Mouse (Mus musculus): ENCODE results near the gene Magi1.
A peak's percentile ranks its signal among the peaks of the same experiment; 100 is the strongest.

The Magi1 gene

DNA sequence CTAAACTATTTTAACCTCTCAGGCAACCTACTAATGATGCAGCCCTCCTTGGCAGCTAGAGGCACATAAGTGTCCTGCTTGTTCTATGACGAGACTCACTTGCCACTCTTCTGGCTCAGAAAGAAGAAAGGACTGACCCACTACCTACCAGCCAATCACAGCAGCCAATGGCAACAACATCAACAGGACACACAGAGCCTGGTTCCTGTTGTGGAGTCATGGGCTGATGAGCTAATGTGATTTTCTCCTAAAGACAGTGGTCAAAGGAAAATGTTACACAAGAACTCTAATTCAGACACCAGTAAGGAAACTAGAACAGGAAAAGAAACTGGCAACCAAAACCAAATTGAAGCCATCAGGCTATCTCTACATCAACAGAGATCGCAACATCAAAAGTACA, 124.5 kb downstream of the Magi1 start:
- DNase-seq (ENCODE audit: low spot score in 2 of 2) = no peak

DNA sequence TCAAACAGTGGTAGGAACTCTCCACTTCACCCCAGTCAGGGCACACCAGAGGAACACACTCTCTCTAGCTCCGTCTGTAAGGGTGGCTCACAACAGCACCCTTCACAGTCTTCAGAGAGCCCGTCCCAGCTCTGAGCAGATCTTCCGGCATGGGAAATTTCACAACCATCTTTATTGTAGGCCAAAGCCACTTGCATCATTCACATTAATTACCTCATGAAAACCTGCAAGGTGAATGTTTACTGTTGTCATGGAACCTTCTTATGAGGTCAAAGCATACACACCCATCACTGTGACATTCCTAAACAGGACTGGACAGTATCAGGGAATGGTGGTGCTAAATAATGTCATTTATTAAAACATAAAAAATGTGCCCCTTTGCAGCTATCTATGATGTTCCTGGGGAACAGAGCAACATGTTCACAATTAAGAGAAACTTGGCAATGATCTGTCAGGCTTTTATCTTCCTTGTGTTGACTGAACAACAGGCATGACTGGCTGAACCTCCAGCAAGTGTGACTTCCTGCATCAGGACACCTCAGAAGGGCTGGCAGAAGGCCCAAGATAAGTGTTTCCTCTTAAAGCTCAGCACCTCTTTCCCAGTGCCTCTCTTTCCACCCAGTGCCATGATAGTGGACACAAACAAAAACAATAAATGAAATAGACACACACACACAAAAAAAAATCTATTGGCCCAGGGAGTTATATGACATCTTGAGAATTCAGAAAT, 125.4 kb downstream of the Magi1 start:
- no peak for DNase-seq (ENCODE audit: low spot score in 2 of 2)

DNA sequence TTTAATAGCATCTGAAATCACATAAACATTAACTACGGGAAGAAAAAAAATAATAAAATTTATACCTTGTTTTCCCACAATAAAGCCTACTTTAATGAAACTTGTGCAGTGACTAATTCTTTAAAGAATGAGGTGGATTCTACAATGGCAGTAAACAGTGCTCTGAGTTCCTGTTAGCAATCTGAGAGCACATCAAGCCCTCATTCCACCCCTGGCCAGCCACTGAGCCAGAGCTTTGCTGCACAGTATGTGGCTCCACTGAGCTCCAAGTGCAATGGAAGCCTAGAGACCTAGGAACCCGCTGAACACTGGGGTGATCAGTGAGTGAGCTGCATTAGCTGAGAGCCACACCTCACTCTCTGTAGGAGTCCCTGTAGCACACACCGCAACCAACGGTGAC, 127.7 kb downstream of the Magi1 start:
- no peak for DNase-seq (ENCODE audit: low spot score in 2 of 2)

DNA sequence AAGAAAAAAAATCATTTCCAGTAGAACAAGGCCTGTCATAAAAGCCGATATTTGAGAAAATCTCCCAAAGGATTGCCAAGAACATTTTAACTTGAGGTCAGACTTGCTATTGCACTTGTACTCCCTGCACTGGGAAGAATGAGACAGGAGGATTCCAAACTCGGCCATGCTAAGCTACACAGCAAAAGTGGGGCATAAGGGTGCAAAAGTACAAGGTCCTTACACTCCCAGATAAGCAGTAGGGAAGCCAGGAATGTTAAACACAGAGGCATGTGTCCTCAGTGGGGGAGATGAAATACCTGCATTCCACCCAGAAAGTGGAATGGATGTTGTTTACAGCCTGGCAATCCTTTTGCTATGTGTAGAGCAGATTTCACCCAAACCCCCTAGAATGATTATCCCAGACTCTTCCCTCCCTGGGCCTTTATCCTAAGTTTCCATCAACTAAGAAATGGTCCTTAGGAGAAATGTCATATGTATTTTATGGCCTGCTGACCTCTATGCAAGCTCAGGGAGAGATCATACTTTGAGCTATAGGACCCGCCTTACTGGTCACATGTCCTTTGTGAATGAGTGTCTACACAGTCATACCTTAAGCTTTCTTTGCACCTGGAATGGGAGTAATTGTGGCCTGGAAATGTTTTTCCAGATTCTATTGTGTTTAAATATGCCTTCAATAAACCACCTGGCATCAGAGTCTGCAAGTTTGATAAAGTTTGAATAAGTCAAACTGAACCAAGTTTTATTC, 128.7 kb downstream of the Magi1 start:
- DNase-seq (ENCODE audit: low spot score in 2 of 2) = no peak

DNA sequence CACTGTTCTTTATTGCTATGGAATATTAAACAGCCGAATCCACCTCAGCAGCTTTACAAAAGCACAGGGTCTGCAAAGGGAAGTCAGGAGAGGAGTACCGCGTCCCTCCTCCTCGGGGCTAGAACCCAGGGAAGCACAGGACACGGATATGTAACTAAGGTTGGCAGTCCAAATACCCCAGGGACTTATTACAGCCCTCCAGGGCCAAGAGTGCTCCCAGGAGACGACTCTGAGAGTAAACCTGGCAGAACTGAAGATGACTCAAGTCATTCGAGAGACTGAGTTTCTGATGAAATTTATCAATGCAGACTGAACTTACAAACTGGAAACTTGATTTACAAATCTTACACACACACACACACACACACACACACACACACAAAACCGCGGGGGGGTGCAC, 130.8 kb downstream of the Magi1 start:
- DNase-seq (ENCODE audit: low spot score in 2 of 2) = no peak

DNA sequence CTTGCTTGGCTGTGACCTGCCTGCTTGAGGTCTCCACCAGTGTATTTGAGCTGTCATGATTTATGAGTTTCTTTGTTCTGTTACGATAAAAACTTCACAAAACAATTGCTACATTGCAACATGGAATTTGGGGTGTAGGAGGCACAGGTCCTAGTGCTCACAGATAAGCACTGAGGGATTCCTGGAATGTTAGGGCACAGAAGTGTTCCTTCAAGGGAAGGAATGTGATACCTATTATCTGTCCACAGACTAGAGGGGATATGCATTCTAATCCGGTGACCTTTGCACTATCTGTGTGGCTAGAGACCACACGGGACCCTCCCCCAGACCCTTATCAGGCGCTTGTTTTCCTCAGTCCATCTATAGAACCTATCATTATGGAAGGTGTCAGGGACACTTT, 132.8 kb downstream of the Magi1 start:
- no peak for DNase-seq (ENCODE audit: low spot score in 2 of 2)

DNA sequence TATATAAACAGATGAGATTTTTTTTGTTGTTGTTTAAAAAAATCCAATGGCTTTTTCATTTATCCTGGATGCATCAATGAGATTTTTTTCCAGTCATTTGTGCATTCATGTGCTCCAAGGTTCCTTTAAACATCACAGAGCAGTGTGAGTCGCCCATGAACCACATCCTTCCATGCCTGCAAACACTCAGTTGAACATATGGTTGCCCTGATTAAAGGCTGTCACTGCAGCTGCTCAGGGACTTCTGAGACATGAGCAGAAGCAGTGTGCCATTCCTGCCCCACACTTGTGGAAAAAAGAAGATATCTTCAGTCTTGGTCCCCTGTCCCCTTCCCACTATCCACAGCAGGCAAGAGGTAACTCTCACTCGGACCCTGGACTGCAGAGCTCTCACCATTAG, 133.9 kb downstream of the Magi1 start:
- peak; percentile 8 to 49 for DNase-seq (ENCODE audit: low spot score in 2 of 2)

DNA sequence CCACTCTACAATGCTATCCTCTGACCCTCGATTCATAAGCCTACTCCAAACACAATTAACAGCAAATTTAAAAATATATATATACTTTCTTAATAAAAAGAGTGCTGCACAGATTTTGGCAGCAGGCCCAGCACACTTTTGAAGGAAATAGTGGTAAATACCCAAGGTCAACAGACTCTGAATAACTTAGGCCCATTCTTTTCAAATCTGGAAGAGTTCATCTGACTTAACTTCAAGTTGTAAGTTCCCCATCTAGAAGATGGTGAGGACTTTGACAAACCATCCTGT, 137.6 kb downstream of the Magi1 start:
- DNase-seq (ENCODE audit: low spot score in 2 of 2) = no peak

DNA sequence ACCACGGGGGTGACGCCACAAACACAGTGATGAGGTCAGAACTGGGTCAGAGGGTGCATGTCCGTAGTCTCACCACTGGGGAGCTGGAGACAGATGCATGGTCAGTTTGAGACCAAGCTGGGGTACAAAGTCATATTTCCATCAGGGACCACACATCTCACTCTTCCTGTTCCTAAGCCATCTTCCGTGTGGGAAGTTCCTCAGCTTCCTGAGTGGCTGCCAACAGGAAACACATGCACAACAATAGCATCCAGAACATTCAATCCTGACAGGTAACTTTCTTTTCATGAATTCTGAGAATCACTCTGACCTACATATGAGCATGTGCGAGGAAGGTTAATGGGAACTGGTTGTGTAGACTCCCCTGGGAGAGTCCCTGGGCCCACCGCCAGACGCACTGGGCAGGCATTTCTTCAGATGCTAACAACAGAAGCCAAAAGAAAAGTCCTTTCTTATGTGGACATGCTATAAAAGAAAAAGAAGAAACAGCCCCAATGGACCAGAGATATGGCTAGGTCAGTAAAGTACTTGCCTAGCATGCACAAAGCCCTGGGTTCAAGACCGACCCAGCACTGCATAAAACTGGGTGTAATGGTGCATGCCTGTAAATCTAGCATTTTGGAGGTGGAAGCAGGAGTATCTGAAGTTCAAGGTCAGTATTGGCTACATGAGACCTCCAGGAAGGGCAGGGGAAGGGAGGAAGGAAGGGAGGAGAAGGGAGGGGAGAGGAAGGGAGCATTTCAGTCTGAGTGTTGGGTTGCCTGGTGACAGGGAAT, 138.1 kb downstream of the Magi1 start:
- DNase-seq (ENCODE audit: low spot score in 2 of 2) = no peak

DNA sequence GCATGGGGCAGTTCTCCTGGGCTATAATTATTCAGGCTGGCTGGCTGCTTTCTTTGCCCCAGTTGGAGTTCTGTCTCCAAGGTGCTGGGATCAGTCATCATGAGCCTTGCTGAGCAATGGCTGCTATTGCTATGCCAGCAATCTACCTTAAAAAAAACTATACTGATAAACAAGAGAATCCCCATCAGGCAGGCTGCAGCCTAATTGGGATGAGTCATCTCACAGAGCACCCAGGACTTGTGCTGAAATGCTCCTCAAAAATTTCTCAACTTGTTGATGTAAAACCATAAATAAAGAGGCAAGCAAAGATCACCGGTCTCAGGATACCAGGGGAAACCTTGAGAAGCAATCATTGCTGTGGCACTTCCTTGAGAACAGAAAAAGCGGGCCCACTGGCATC, 141.2 kb downstream of the Magi1 start:
- no peak for DNase-seq (ENCODE audit: low spot score in 2 of 2)

DNA sequence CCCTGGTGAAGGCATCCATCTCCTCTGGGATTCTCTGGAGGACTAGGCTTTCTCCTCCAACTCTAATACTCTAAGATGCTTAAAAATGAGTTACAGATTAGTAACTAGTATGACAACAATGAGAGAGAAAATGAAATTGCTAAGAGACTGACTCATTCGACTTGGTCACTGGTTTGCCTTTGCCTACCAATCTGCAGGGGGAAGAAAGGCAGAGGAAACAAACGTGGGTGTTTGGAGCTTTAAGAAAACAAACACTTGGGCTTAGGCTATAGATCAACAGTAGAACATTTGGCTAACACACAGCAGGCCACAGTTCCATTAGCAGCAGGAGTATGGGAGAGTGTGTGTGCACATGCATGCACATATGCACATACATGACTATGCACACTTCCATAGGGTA, 142.2 kb downstream of the Magi1 start:
- DNase-seq (ENCODE audit: low spot score in 2 of 2) = no peak

DNA sequence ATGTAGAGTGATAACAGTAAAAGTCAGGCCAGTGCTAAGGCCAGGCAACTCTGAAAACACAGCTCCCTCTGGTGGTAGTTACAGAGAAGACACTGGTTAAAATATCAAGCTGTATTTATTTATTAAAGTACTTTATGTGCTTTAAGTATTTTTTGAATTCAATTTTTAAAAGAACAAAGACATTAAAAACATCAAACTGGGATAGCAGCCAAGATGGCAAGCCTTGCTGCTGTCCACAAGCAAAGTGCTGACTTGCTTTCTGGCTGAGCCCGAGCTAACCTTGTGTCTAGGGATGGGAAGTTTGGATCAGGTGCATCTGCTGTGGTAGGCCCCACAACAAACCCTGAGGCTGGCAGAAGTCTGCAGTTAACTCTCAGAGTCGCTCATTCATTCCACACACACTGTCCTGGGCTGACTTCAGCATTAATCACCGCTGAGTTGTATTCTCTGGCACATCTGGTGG, 143.7 kb downstream of the Magi1 start:
- no peak for DNase-seq (ENCODE audit: low spot score in 2 of 2)

DNA sequence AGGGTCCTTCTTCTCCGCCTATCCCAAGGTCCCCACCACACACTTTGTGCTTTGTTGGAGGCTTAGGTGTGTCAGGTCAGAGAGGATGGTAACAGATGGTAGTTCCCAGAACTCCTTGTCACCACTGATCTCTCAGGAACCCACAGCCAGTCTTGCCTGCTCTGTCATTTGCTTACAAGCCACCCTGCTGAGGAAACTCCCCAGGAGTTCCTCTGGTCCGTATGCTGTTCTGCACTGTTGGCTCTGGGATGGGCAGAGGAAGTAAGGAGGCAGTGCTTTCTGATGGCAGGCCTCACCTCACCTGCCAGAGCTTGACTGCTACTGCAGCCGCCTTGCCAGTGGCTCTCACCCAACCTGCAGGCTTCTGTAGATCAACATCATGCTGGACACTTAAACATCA, 147.0 kb downstream of the Magi1 start:
- no peak for DNase-seq (ENCODE audit: low spot score in 2 of 2)

DNA sequence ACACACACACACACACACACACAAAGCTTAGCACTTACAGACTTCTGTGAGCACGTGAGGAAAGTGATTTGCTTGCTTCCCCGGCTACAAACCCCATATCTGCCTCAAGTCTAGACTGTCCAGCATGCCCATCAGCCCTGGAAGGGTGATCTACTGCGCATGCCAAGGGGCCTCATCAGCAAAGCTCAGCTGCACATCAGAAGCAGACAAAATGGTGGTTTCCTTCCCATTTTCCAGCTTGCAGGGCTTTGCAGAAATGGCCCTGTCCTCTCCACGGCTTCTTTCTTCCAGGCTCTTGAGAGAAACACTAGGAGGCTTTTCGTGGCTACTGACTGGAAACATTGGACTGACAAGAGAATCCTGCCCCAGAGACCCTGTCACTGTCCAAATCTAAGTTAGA, 149.6 kb downstream of the Magi1 start:
- DNase-seq (ENCODE audit: low spot score in 2 of 2) = no peak

DNA sequence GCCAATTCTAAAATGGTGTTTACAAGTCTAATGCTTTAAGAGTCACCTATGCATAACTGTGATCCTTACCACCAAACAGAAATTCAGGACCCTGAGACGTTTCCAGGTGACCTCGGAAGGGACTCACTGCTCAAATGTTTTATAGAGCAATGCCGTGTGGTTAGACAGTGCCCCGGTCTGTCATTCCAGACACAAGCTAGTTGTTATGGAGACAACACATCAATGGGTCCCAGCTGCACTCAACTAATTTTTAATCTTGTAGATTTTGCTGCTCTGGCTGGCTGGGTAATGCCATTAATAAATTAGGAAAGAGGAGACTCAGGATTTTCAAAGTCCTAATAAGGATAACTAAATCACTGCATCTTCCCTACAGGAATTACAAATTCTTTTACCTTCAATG, 151.7 kb downstream of the Magi1 start:
- no peak for DNase-seq (ENCODE audit: low spot score in 2 of 2)

DNA sequence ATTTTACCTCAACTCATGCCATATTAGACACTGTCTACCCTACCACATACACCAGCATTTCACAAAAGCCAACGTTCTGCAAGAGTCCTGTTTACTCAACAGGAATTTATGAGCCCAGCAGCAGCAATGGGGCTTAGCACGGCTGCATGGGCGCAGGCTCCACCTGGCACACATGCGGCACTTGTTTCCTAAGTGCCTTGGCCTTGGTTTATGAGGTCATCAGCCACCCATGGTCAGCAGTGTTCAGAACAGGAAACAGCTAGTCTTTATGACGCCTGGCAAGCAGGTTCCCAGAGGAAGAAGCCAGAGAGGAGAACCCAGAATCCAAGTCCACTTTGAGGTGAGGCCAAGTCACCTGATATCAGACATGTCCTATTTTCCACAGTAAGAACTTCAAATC, 153.3 kb downstream of the Magi1 start:
- DNase-seq (ENCODE audit: low spot score in 2 of 2) = no peak

DNA sequence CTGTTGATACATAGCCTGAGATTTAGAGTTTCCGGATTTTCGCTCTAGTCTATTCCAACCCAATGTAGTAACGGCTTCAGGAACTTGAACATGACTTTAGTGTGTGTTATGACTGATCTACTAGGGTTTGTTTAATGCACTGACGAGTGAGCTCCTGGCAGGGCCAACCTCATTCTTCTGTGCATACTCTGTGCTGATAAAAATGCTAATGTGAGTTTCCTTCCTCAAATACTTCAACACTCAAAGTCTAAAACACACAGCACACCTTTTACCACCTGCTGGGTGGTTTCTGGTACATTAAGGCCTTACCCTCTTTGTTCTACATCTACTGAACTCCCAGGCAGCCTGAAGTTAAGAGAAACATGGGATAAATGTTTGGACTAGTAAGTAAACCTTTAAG, 157.0 kb downstream of the Magi1 start:
- no peak for DNase-seq (ENCODE audit: low spot score in 2 of 2)

DNA sequence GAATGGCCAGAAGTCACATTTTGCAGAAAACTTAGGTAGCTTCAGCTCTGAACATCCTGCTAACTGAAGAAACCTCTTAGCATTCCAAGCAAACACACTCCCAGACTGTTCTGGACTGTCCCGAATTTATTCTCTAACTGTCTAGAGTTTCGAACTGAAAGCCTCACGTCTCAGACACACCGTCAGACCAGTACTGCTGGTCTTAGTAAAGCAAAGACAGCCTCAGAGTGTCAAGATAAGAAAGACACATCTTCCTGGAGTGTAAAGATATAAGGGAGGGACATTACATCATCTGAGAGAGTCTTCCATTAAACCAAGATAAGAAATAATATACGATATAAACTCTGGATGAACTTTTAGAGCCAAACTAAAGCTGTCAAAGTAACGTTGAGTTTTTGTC, 158.6 kb downstream of the Magi1 start:
- DNase-seq (ENCODE audit: low spot score in 2 of 2) = no peak

DNA sequence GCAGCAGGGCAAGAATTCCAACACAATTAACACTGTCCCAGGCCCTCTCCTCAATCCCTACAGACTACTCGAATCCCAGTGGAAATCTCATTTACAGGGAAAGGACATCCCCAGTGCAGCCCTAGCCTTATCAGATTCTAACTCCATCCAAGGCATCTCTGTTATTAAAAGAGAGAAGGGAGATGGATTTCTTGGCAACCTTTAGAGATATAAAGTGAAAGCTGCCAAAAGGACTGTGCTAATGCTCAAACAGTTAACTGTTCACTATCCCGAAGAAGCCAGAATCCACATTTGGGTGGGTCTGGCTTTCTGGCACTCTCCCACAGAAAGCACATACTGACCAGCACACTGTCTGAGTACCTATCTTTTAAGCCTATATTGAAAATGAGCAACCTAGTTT, 159.4 kb downstream of the Magi1 start:
- DNase-seq (ENCODE audit: low spot score in 2 of 2) = no peak

DNA sequence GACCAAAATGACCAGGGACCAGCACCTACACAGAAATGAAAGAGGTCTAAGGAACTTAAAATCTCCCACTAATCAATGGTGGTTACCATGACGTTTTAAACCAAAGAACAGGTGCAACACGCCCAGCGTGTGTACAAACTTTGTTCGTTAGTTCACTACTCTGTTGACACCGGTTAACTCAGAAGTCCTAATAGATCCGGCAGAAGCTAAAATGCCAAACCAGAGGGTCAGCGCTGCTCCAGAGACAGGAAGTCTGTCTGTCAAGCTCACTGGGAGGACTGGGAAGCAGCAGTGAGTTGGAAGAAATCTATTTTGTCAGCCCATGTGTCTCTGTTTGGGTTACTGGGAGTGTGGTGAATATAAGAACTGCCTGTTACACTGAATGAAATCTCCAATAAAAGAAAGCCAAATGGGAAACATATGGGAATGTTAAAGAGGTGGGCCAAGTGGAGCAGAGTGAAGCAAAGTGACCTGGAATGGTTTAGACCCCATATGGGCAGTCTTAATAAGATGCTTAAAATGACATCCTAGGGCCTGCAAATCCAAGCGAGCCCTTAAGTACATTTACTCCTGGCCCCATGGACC, 161.1 kb downstream of the Magi1 start:
- DNase-seq (ENCODE audit: low spot score in 2 of 2) = no peak

DNA sequence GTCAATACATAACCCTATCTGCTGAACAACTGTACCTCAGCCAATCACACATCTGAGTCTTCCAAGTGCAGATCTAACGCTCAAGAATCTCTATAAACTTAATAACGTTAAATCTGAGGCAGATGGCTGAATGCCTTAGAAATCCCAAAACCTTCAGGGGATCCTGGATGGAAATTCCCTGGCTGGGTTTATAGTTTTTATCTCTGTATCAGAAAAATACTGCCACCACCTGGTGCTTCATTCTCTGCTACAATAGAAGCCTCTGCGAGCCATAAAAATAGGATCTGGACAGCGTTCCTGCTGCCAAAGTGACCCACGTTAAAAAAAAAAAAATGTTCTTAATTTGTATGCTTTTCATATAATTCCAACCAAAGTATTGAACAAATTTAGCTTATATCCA, 162.2 kb downstream of the Magi1 start:
- peak in 1 of 2 experiments; percentile 21 for DNase-seq (ENCODE audit: low spot score in 2 of 2)

Data from frontal cortex, postnatal 36 days (tissue).